Mouse (Mus musculus): ENCODE measurements at regions not wholly inside any gene's neighbourhood (a gene's known extent, or its start where the extent isn't known, plus 50 kb on each side); places are given as distances from the start of the nearest gene placed in this dataset.
A peak's percentile ranks its signal among the peaks of the same experiment; 100 is the strongest.

DNA sequence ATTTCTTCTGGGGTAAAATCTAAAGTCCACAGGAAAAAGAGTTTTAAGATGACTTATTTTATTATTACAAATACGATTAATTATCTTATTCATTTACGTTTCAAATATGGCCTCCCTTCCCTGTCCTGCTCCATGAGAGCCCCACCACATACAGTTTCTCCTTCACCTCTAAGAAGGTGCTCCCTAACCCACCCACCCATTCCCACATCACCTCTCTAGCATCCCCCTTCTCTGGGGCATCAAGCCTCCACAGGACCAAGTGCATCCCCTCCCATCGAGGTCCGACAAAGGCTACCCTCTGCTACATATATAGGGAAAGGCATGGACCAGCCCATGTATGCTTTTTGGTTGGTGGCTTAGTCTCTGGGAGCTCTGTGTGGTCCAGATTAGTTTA lies 300.2 kb upstream of the Gpc5 start:
- DNase-seq (ENCODE audit: extremely low read depth, insufficient read length, low spot score), result no peak

DNA sequence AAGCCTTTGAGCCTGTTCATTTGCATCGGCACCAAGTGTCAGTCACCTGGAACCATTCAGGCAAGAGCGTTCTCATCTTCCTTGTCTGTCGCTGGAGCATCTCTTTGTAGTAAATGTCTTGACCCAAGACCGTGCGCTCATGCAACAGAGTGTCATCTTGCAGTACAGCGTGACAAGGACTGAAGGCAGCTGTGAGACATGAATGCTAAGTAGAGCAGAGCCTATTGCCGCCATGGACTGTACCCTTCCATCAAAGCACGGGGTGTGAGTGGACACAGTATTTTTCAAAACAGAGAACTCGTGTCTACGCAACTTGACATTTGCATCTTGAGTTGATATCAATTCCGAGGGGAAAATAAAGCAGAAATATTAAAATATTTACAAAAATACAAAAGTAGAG lies 287.4 kb upstream of the Gpc5 start:
- no peak for DNase-seq (ENCODE audit: extremely low read depth, insufficient read length, low spot score)

DNA sequence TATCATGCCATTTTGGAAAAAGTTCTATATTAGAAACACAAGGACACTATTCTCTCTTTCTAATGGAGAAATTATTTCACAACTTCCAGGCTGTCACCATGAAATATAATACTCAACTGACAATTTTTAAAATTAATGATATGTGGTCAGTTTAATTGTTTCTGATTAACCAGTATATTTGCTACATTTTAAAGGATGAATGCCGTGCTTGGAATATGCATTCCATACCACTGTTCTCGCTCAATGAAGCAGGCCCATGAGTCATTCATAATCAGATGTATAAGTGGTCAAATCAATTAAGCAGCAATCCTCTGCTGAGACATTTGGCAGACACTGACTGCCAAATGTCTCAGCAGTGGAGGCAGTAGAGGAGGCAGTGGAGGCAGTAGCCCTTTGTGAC lies 283.4 kb upstream of the Gpc5 start:
- DNase-seq (ENCODE audit: extremely low read depth, insufficient read length, low spot score), result no peak

DNA sequence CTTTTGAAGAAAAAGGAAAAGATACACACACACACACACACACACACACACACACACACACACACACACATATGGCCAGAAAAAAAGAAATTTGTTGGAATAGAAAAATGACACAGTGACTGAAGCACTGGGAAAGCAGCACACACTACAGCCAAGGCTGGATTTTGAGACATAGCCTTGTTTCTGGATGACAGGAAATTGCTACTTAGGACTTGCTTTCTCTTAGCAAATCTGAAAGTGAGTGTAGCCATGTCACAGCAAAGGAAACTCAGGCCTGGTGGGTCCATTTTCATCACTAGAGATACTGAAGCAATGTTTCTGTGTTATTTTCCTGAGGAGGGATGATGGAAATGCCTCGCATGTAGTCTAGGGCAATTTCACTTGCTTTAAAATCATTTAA lies 271.3 kb upstream of the Gpc5 start:
- DNase-seq (ENCODE audit: extremely low read depth, insufficient read length, low spot score), result no peak

DNA sequence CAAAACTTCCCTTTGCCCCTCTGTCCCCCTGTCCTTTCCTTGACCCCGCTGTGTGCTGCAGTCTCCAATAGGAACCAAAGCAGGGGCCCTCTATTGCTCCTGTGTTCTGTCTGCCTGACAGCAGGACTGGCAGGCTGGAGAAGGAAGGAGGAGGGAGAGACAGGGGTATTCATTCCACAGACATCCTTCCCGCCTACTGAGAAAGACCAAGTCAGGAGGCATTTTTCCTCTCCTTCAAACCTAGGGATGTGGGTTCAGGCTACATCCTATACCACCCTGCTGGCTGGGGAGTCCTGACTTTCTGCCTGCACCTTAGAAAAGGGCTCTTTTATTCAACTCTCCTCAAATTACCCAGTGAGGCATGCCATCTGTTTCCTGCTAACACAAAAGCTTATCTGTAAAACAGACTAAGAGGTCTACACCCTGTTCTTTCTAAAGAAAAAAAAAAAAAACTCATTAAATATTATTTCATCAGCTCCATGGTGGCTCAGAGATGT lies 270.9 kb upstream of the Gpc5 start:
- no peak for DNase-seq (ENCODE audit: extremely low read depth, insufficient read length, low spot score)

DNA sequence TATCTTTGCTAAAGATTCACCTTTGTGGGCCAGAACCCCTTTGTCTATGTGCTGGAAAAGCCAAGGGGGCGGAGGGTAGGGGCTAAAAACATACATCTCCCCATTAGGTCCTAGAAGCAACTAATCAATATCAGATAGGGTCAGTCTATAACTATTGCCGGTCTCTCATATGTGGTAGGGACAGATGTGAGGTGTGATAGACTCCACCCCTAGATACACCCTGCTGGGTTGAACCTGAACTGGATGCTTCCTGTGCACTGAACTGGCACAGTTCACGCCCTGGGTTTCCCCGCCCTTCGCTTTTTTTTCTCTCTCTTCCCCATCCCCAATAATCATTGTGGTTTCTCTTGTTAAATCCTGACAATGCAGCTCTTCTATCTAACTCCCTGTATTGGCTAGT lies 270.3 kb upstream of the Gpc5 start:
- no peak for DNase-seq (ENCODE audit: extremely low read depth, insufficient read length, low spot score)

DNA sequence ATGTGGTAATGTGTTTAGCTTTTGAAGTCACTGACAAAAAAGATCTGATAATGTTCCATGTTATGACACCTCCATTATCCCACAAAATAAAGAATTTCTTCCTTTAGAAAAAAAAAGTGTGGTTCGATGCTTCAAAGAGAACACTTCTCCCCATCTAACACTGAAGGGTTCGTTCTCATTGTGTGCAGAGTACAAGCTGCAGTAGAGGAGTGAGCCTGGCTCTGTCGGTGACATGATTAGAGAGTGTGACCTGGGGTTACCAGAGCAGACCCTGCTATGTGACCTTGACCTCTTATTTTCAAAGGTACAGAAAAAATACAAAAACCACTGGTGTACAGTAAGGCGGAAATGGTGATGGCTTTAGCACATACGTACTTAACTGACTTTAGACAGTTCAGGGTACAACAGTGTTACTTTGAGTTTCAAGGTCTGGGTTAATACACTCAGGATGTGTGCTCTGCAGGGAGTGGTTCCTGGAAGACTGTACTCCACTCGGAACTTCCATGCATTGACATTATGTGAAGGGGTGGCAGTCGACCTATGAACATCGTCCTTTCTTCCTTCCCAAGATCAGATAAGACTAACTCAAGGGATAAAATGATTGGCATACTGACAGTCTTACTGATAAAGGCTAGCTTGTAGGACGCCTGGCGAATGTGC lies 265.2 kb upstream of the Gpc5 start:
- DNase-seq (ENCODE audit: extremely low read depth, insufficient read length, low spot score), result no peak

DNA sequence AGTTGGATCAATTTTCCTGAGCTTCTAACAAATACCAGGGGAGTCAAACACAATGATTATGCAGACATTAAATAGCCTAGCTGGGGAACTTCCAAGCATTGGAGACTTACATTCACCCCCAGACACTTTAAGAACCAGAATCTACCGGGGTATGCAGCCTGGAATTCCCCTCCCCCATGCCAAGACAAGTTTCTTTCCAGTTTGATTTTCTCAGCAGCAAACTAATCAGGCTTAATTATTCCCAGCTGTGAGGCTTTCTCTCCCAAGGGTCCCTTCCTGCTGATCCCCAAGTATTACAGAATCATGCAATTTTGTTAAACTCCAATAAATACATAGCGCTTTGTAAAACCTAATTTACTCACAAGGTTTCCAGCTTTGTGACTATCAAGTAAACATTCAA lies 262.7 kb upstream of the Gpc5 start:
- DNase-seq (ENCODE audit: extremely low read depth, insufficient read length, low spot score), result no peak

DNA sequence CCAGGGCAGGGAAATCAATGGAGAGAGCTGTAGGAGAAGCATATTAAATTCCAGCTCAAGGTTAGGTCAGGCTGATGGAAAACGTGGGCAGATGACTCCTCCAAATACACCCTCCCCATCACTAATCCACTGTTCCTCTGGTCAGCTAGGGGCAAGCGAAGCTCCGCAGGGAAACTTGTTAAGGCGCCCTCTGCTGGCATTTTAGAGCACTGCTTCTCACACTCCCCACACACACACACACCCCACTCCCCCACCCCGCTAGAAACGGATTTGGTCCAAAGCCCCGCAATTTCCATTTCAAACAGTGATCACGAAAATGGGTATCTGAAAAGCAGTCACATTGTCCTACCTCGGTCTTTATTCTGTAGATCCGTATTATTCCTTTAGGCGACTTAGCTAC lies 259.0 kb upstream of the Gpc5 start:
- no peak for DNase-seq (ENCODE audit: extremely low read depth, insufficient read length, low spot score)

DNA sequence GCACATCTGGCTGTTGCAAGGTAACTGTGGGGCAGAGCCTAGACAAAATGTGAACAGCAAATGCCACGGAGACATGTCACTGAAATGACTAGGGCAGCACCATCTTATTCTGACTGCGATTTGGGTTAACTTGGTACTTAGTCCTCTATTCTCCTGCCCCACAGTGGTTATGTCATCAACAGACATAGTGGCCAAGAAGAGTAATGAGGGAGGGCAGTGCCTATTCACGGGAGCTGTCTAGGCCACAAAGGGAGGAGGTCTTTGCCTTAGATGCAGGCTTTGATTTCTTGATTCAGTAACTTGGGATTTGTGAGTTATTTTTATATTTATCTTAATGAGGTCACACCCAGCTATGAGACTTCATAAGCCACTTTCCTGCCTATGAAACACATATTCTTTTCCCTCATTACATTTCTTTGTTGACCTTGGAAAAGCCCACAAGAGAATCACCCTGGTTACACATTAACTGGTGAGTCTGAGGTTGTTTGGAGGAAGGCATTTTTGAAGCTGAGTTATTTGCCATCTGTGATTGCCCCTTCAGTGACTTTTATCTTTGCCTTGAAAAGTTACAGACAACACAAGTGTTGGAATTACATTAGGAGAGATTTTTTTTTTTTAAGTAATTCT lies 255.2 kb upstream of the Gpc5 start:
- no peak for DNase-seq (ENCODE audit: extremely low read depth, insufficient read length, low spot score)

DNA sequence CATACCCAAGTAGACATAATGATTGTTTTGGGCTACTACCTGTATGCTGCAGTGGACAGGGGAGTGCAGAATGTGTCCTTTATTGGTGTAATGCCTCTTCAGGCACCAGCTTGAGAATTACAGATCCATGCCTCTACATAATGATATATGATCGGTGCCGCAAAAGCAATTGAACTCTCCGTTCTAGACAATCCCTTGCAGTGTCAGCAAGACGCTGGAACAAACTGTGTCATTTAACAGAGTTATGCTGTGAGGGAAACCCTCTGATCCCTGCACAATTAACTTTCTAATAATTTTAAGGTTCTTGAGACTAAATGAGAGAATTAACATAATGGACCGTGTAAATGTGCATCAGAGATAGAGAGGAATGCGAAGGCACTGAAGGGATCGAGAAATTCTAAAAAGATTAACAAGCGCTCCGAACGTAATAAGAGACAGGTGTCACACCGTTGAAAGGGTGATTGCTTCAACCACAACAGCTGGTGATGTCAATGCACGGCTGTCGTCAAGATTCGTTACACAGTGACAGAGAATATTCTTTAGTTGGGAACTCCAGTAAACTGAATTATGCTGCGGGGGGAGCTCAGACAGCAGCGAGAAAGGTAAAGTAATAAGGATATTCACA lies 254.3 kb upstream of the Gpc5 start:
- DNase-seq (ENCODE audit: extremely low read depth, insufficient read length, low spot score), result no peak

DNA sequence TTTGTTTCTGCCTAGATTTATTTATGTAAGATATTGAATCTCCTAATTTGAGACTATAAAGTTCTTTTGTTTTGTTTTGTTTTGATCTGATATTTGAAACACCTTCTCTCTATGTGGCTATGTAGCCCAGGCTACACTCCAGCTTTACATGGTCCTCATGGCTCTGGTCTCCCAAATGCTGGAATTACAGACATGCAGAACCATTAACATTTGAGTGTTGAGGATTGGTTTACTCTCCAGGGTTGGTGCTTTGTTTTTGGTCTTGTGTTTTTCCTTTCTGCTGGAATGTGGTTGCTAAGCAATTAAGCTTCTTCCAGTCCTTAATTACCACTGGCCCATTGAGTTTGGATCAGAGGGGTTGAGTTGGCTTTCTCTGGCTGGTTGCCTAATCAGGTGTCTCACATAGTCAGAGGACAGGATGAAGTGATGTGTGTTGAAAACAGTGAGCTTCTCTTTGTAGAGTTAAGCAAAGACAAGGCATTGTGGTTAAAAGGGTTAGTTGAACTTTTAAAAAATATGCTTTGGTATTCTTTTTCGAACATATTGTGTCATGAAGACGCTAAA lies 252.6 kb upstream of the Gpc5 start:
- DNase-seq (ENCODE audit: extremely low read depth, insufficient read length, low spot score), result no peak

DNA sequence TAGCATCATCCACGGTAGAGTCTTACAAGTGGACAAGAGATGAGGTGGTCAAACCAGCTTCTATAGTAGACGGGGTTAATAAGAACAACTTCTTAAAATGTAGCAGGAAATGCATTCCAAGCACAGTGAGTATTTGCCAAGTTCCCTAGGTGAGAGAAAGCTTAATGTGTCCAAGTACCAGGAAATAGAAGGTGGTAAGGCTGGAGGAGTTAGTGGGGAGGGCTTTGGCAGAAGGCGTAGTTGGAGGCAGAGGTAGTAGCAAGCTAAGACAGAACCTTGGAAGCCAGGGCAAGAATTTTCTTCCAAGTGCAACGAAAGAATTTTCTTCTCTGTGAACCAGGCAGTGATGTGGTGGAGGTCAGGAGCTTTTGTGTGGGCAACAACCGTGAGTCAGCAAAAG lies 251.2 kb upstream of the Gpc5 start:
- DNase-seq (ENCODE audit: extremely low read depth, insufficient read length, low spot score), result no peak

DNA sequence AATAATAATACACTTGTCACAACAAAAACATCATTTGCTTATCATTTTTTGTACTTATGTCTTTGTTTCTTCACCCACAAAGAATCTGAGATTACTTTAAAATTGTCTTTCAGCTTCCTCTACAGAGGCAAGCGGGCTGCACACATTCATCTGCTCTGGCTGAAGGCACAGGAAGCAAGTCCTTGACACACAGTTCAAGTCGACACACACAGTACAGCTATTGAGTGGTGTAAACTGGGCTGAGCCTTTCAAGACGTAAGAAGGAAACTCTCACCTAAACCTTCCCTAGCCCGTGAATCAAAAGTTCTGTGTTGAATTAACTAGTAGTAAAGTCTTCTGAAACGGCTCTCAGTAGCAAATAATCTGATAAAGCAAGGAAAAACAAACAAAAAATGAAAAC lies 250.5 kb upstream of the Gpc5 start:
- no peak for DNase-seq (ENCODE audit: extremely low read depth, insufficient read length, low spot score)

DNA sequence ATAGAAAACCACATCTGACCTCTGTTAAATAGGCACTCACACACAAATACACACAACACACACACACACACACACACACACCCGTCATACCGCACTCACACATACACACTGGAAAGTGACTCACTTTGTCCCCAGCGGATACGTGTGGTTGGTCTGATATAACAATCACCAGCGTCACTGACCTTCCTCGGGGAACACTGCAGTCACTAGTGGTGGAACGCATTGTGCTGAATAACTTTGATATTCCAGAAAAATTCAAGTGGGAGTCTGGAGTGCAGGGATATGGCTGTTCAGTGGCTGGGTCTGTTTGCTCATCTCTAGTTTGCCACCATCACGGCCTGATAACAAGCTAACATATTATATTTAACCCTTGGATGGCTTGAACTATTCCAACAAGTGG lies 249.7 kb upstream of the Gpc5 start:
- DNase-seq (ENCODE audit: extremely low read depth, insufficient read length, low spot score), result no peak

DNA sequence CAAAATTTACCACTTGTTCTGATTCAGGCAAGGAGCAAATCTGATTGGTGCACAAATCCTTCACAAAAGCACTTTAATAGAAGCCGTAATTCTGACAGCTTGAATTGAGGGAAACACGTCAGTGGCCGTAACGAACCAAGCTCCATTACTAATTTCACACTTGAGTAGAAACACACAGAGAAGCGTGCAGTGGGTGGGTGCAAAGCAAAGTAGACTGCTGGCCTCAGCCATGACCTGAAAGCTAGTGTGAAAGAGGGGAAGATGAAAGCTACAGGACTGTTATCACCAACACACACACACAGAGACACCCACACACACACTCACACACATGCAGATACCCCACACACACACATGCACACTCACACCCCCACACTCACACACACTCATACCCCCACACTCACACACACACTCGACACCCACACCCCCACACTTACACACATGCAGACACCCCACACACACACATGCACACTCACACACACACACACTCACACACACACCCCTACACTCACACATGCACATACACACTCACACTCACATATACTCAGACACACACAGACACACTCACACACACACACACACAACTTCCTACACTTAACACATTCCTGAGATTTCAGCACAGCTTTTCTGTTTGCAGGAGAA lies 248.8 kb upstream of the Gpc5 start:
- no peak for DNase-seq (ENCODE audit: extremely low read depth, insufficient read length, low spot score)

DNA sequence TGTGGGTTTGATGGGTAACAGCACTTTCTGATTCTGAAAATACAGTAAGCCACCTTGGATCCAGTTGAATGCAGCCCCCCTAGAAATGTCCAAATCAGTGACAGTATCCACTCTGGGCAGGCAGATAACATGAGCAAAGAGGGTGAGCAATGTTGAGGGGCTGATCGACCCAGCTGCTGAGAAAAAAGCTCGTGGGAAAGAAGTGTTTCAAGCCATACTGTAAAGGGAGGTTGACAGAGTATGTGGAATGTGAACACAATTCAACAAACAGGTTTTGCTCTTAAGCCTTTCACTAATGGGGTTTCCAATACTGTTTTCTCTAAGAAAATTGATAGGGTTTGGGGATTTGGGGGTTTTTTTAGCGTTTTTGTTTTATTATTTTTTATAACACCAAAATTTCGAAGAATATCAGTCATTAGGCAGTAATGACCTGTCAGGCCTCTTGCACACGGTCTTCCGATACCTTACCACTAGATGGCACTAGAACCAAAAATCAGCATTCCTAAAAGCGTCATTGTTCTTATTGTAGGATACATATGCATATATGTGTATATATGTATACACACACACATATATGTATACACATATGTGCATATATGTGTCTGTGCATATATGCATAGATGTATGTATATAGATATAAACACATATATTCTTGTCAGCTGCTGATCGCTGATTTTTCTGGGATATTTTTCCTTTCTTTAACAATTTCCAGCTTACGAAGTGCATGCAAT lies 237.5 kb upstream of the Gpc5 start:
- DNase-seq (ENCODE audit: extremely low read depth, insufficient read length, low spot score), result peak; percentile 0

DNA sequence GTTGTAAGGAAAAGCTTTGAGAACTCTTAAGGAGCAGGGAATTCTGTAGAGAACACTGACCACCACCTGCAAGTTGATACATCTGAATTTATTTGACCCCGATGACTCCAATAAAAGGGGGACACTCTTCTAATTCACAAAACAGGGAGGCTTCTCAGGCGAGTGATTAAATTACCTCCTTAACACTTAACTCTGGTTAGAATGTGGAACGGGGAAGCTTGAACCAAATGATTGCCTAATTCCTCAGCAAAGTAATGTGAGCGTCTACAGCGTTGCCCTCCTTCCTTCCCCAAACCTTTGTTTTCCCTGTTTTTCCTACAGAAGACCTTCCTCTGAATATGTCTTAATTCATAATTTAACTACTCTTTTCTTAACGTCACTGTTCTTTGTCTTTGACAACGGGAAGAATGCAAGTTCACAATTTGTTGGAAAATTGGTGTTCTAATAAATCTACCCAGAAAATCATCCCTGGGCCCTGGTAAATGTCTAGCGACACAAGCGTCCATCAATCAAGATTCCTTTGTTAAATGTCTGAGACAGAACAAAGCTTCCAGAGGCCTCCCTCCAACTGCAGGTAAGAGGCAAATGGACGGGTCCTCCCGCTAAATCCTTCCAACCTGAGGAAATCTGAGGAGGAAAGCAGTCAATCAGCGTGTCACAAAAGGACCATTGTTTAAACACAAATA lies 236.8 kb upstream of the Gpc5 start:
- no peak for DNase-seq (ENCODE audit: extremely low read depth, insufficient read length, low spot score)

DNA sequence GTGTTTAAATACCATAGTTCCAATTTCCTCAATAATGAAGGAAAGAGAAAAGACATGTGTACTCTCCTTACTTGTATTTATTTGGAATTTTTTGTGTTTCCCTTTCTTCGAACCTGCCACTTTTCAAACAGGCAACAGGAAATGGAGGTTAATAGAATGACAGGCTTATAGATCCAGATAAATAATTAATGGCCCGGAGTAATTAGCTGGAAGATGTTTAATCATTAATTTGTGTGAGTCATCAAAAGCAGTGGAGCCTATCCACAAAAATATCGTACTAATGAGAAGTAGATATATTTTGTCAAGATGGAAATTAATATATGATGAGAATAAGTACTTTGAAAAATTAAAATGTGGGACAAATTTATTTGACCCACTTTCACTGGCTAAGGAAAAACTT lies 236.3 kb upstream of the Gpc5 start:
- no peak for DNase-seq (ENCODE audit: extremely low read depth, insufficient read length, low spot score)
